Mouse (Mus musculus) lung, postnatal 0 days (tissue): ENCODE results near the gene Ak5. TPM values are rescaled to one million over a fixed set of nuclear protein-coding genes. Genes with fewer than 3 reads are reported as not detected.

Source experiments
- ATAC-seq: fragments of 200-750 bp; cut with Nextera tagmentation; 2 replicates; pipeline ENCODE4 v1.8.0; 2017; ENCODE audit warnings: moderate library complexity
- DNase-seq: peaks from one replicate; pipeline ENCODE4 v3.0.0-alpha.2; 2016; ENCODE audit warnings: low spot score
- H3K27ac ChIP-seq: fragments of 300-500 bp; sonication (generic); 2 replicates; pipeline ENCODE4 v1.5.1; 2014; ENCODE audit warnings: antibody characterized with exemption, mild to moderate bottlenecking, low read length, mixed read lengths
- H3K27me3 ChIP-seq: fragments of 300-500 bp; sonication (generic); replicated peaks from 2 replicates; pipeline ENCODE4 v1.6.1; 2014; ENCODE audit warnings: low read length, mixed read lengths; ENCODE audit not compliant: insufficient read depth
- H3K36me3 ChIP-seq: fragments of 300-500 bp; sonication (generic); 2 replicates; pipeline ENCODE4 v1.6.1; 2014; ENCODE audit warnings: low read length, mixed read lengths; ENCODE audit not compliant: insufficient read depth
- H3K4me1 ChIP-seq: fragments of 300-500 bp; sonication (generic); 2 replicates; pipeline ENCODE4 v1.6.1; 2014; ENCODE audit warnings: antibody characterized with exemption, low read depth, low read length, mixed read lengths; ENCODE audit not compliant: insufficient read depth
- H3K4me2 ChIP-seq: fragments of 300-500 bp; sonication (generic); replicated peaks from 2 replicates; pipeline ENCODE4 v1.6.1; 2014; ENCODE audit warnings: low read depth, mild to moderate bottlenecking, low read length, moderate library complexity, mixed read lengths
- H3K4me3 ChIP-seq: fragments of 300-500 bp; sonication (generic); 2 replicates; pipeline ENCODE4 v1.5.1; 2014; ENCODE audit warnings: low read depth, low read length
- H3K9ac ChIP-seq: fragments of 300-500 bp; sonication (generic); replicated peaks from 2 replicates; pipeline ENCODE4 v1.6.1; 2014; ENCODE audit warnings: low read depth, mild to moderate bottlenecking
- H3K9me3 ChIP-seq: fragments of 300-500 bp; sonication (generic); 2 replicates; pipeline ENCODE4 v1.6.1; 2016; ENCODE audit warnings: low read length, mixed read lengths
- CTCF ChIP-seq: IDR thresholded peaks from 2 replicates; pipeline ENCODE4 v1.5.1; 2016; ENCODE audit warnings: antibody characterized with exemption, mild to moderate bottlenecking
- EP300 ChIP-seq: IDR thresholded peaks from 2 replicates; pipeline ENCODE4 v1.6.1; 2016; ENCODE audit warnings: antibody characterized with exemption, mild to moderate bottlenecking, control low read depth
- WGBS: fragments of 180-500 bp; shearing (Covaris S2); extraction: QIAGEN DNeasy Blood & Tissue Kit; methylation state at CpG from one replicate; pipeline ENCODE4 v1.1.7; 2014; 5-methylcytosine and 5-hydroxymethylcytosine counted together
- polyA plus RNA-seq: library from polyadenylated mRNA; unstranded; fragments of >200 nt; fragmentation: Nextera tagmentation; extraction: Ambion mirVana; gene quantifications from 2 replicates; pipeline ENCODE4 v1.2.1, GENCODE M21; 2015

The Ak5 gene
- polyA plus RNA-seq, 1 experiment from 2014 or later = 0.47 TPM

- Histone ChIP-seq H3K4me3 (no peak overlapping the region), H3K4me1 (no peaks in the 10 kb centered on the region), H3K9ac (no peak overlapping the region), H3K27ac (no peak overlapping the region), H3K9me3 (no peaks in the 10 kb centered on the region), H3K36me3 (peaks cover 7% of the 10 kb centered on the region), H3K27me3 (no peaks in the 10 kb centered on the region), H3K4me2 (no peak overlapping the region)
- TF ChIP-seq EP300 (no peak), CTCF (no peak)
- ATAC-seq (no peak), DNase-seq (no peak)
- 84% methylated on average over 2 of the region's 2 CpGs for WGBS
Measured at GRCm38 (mm10) chr3:152457308-152458035, 210.7 kb downstream of the Ak5 start.

GRCm38 (mm10) chr3:152453163-152453562 is 215.0 kb downstream of the Ak5 start:
- no peak overlapping the region for H3K27ac ChIP-seq
- no peak overlapping the region for H3K4me2 ChIP-seq
- H3K9ac ChIP-seq = no peak overlapping the region
- H3K4me3 ChIP-seq = no peak overlapping the region
- no peak for ATAC-seq
- H3K9me3 ChIP-seq = no peaks in the 10 kb centered on the region
- peaks cover 17% of the 10 kb centered on the region for H3K36me3 ChIP-seq
- WGBS = 95% methylated on average over 2 of the region's 4 CpGs
- H3K27me3 ChIP-seq = no peaks in the 10 kb centered on the region
- TF ChIP-seq EP300 (no peak), CTCF (no peak)
- H3K4me1 ChIP-seq = no peaks in the 10 kb centered on the region
- DNase-seq = no peak

GRCm38 (mm10) chr3:152446966-152447365 is 221.2 kb downstream of the Ak5 start:
- H3K4me3 ChIP-seq = no peak overlapping the region
- peaks cover 6% of the 10 kb centered on the region; the same call in 1 of the 2 replicates for H3K36me3 ChIP-seq
- no peaks in the 10 kb centered on the region for H3K4me1 ChIP-seq
- TF ChIP-seq EP300 (no peak), CTCF (no peak)
- no peaks in the 10 kb centered on the region for H3K27me3 ChIP-seq
- no peaks in the 10 kb centered on the region for H3K9me3 ChIP-seq
- DNase-seq (no peak), ATAC-seq (no peak)
- no peak overlapping the region for H3K4me2 ChIP-seq
- WGBS = 77% methylated on average over 1 of the region's 1 CpGs
- H3K9ac ChIP-seq = no peak overlapping the region
- no peak overlapping the region for H3K27ac ChIP-seq

- no peaks in the 10 kb centered on the region for H3K4me1 ChIP-seq
- ATAC-seq (no peak), DNase-seq (no peak)
- 58% methylated on average over 3 of the region's 3 CpGs for WGBS
- H3K4me3 ChIP-seq = no peak overlapping the region
- TF ChIP-seq CTCF = no peak
- no peak for TF ChIP-seq EP300
- H3K9me3 ChIP-seq = no peaks in the 10 kb centered on the region
- no peak overlapping the region for H3K27ac ChIP-seq
- no peaks in the 10 kb centered on the region for H3K27me3 ChIP-seq
- H3K4me2 ChIP-seq = no peak overlapping the region
- H3K36me3 ChIP-seq = no peaks in the 10 kb centered on the region
- no peak overlapping the region for H3K9ac ChIP-seq
Measured at GRCm38 (mm10) chr3:152444114-152444513, 224.0 kb downstream of the Ak5 start.

- H3K4me1 ChIP-seq = no peaks in the 10 kb centered on the region
- no peaks in the 10 kb centered on the region for H3K36me3 ChIP-seq
- no peak overlapping the region for H3K9ac ChIP-seq
- WGBS = 91% methylated on average over 4 of the region's 4 CpGs
- no peaks in the 10 kb centered on the region for H3K9me3 ChIP-seq
- no peak overlapping the region for H3K4me3 ChIP-seq
- H3K27ac ChIP-seq = no peak overlapping the region
- no peak for DNase-seq
- H3K27me3 ChIP-seq = no peaks in the 10 kb centered on the region
- H3K4me2 ChIP-seq = no peak overlapping the region
- TF ChIP-seq EP300 (no peak), CTCF (no peak)
- ATAC-seq = no peak
Measured at GRCm38 (mm10) chr3:152442795-152443194, 225.4 kb downstream of the Ak5 start.

- H3K9ac ChIP-seq = no peak overlapping the region
- TF ChIP-seq EP300 = no peak
- no peak overlapping the region for H3K27ac ChIP-seq
- H3K4me2 ChIP-seq = no peak overlapping the region
- H3K9me3 ChIP-seq = no peaks in the 10 kb centered on the region
- H3K36me3 ChIP-seq = no peaks in the 10 kb centered on the region
- H3K27me3 ChIP-seq = no peaks in the 10 kb centered on the region
- H3K4me1 ChIP-seq = no peaks in the 10 kb centered on the region
- WGBS = 98% methylated on average over 7 of the region's 7 CpGs
- H3K4me3 ChIP-seq = no peak overlapping the region
- DNase-seq = no peak
- no peak for ATAC-seq
Measured at GRCm38 (mm10) chr3:152438068-152438467, 230.1 kb downstream of the Ak5 start.

- Histone ChIP-seq H3K27me3 (no peaks in the 10 kb centered on the region), H3K9me3 (no peaks in the 10 kb centered on the region), H3K36me3 (no peaks in the 10 kb centered on the region), H3K4me3 (no peak overlapping the region), H3K27ac (no peak overlapping the region), H3K9ac (no peak overlapping the region), H3K4me2 (no peak overlapping the region), H3K4me1 (no peaks in the 10 kb centered on the region)
- ATAC-seq (no peak), DNase-seq (no peak)
- TF ChIP-seq EP300 = no peak
- no peak for TF ChIP-seq CTCF
Measured at GRCm38 (mm10) chr3:152435590-152435989, 232.6 kb downstream of the Ak5 start.
